Mouse (Mus musculus): ENCODE results near the gene Abi3bp. TPM values are rescaled to one million over a fixed set of nuclear protein-coding genes. Genes with fewer than 3 reads are reported as not detected.

Gene Abi3bp
- polyA plus RNA-seq, 1 experiment from 2014 or later: 1.3 TPM

DNA sequence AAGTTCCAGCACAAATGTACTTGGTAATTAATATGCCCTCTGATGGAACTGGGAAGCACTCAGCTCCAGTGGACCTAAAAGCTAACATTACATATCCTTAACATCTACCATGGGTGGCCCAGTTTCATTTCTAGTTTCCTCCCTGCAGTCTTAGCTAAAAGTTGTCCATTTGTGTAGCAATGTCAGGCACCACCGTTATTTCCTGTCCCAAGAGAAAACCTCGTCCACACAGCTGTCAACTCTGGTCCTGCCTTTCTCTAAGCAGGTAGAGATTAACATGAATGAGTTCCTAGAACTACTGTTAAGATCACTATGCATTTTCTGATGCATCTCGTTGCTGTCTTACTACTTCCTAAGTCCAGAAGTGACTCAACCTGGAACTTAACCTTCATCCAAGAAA is 237.9 kb downstream of the Abi3bp start:
- Histone ChIP-seq H3K9ac (no peak overlapping the region), H3K27me3 (no peaks in the 10 kb centered on the region), H3K4me3 (peak overlapping the region; percentile 80), H3K4me1 (replicated peaks) (peaks cover 31% of the 10 kb centered on the region), H3K4me2 (peak overlapping the region; percentile 85), H3K27ac (replicated peaks) (no peak overlapping the region), H3K36me3 (peaks cover 19% of the 10 kb centered on the region), H3K9me3 (no peaks in the 10 kb centered on the region)
- no peak for ATAC-seq (ENCODE audit: low read depth)
- 76% methylated on average over 3 of the region's 3 CpGs for WGBS

DNA sequence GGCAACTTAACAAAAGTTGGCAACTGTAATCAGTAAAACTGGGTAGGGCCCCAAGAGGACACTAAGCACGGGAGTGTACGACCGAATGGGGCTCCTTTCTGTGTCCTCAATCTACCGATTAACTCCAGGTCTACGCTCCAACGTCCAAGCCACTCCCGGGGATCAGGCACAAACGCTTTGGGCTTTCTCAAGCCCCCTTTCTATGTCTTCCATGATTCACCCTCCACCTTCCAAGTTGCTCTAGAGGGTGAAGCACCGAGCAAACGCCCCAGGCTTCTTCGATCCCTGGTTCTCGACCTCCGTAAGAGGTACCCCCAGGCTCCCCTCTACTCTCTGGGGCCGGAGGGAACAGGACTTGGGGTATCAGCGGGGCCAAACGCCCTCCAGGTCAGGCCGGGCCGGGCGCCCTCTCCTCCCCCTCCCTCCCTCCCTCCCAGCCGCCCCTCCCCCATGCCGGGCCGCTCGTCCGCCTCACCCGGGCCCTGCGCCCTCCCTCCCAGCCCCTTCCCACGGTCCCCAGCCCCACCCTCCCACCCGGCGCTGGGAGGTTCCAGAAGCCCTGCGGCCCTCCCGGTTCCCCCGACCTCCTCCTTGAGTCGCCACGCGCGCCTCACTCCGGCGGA is 239.0 kb downstream of the Abi3bp start:
- H3K27me3 ChIP-seq: no peaks in the 10 kb centered on the region
- under 1% methylated on average over 29 of the region's 38 CpGs for WGBS
- H3K4me1 ChIP-seq (replicated peaks): peaks cover 31% of the 10 kb centered on the region
- peak overlapping the region; percentile 94 for H3K9ac ChIP-seq
- peaks cover 8% of the 10 kb centered on the region for H3K36me3 ChIP-seq
- H3K4me3 ChIP-seq: peak overlapping the region; percentile 80
- peak overlapping the region; percentile 98 for H3K27ac ChIP-seq (replicated peaks)
- no peaks in the 10 kb centered on the region for H3K9me3 ChIP-seq
- H3K4me2 ChIP-seq: peak overlapping the region; percentile 85
- ATAC-seq (ENCODE audit: low read depth): peak; percentile 82

GRCm38 (mm10) chr16:56717224-56718200 is 239.8 kb downstream of the Abi3bp start, which contains the start of gene Tfg:
TSS of gene Tfg (minus strand) at chr16:56717450.
- WGBS: under 1% methylated on average over 62 of the region's 62 CpGs
- Histone ChIP-seq H3K27me3 (no peaks in the 10 kb centered on the region), H3K36me3 (peaks cover 1% of the 10 kb centered on the region; the same call in 1 of the 2 replicates), H3K4me2 (peak within 1 kb of the TSS; percentile 85), H3K9me3 (no peaks in the 10 kb centered on the region), H3K4me3 (peak within 1 kb of the TSS; percentile 80), H3K27ac (replicated peaks) (peak within 1 kb of the TSS; percentile 98), H3K4me1 (replicated peaks) (peaks cover 31% of the 10 kb centered on the region), H3K9ac (peak within 1 kb of the TSS; percentile 94)
- peak; percentile 99 for ATAC-seq (ENCODE audit: low read depth)

DNA sequence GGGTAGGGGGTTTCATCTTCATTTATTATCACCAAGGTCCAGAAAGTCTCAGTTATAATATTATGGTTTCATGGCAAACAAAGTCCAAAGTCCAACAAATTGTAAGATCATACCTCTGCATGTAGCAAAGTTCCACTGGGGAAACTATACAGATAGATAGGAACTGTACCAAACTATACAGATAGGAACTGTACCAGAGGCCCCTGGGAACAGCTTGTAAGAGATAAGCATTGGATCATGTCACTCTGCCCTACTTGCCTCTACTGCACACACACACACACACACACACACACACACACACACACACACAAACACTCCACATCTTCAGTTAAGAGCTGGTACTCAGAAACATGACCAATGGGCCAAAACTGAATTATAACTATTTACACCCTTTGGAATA is 241.4 kb downstream of the Abi3bp start:
- Histone ChIP-seq H3K9ac (no peak overlapping the region), H3K27me3 (no peaks in the 10 kb centered on the region), H3K4me1 (replicated peaks) (peaks cover 29% of the 10 kb centered on the region), H3K4me2 (no peak overlapping the region), H3K36me3 (no peaks in the 10 kb centered on the region), H3K4me3 (no peak overlapping the region), H3K27ac (replicated peaks) (no peak overlapping the region), H3K9me3 (no peaks in the 10 kb centered on the region)
- no peak for ATAC-seq (ENCODE audit: low read depth)

DNA sequence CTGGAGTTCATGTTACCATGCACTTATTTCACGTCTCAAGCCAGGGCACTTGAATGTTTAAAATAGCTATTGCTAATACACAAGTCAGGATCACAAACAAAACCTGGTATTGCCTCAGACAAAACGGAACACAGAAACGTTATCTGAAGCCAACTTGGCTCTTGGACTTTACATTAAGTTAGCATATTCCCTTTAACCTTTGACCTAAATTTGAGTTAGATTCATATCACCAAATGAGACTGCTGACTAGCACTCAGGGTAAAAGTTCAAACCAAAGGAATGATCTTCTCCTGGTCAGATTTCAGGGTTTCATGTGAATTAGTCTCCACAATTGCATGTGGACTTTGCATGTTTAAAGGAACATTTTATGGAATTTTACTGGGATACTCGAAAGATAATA is 244.7 kb downstream of the Abi3bp start:
- H3K27me3 ChIP-seq: no peaks in the 10 kb centered on the region
- H3K36me3 ChIP-seq: no peaks in the 10 kb centered on the region
- no peak for ATAC-seq (ENCODE audit: low read depth)
- no peak overlapping the region for H3K27ac ChIP-seq (replicated peaks)
- H3K4me2 ChIP-seq: no peak overlapping the region
- no peak overlapping the region for H3K9ac ChIP-seq
- peaks cover 7% of the 10 kb centered on the region for H3K4me1 ChIP-seq (replicated peaks)
- WGBS: 74% methylated on average over 4 of the region's 4 CpGs
- H3K9me3 ChIP-seq: no peaks in the 10 kb centered on the region
- no peak overlapping the region for H3K4me3 ChIP-seq

- WGBS: 76% methylated on average over 10 of the region's 10 CpGs
- ATAC-seq (ENCODE audit: low read depth): no peak
- H3K9me3 ChIP-seq: no peaks in the 10 kb centered on the region
Measured at GRCm38 (mm10) chr16:56724927-56725326, 247.2 kb downstream of the Abi3bp start.

DNA sequence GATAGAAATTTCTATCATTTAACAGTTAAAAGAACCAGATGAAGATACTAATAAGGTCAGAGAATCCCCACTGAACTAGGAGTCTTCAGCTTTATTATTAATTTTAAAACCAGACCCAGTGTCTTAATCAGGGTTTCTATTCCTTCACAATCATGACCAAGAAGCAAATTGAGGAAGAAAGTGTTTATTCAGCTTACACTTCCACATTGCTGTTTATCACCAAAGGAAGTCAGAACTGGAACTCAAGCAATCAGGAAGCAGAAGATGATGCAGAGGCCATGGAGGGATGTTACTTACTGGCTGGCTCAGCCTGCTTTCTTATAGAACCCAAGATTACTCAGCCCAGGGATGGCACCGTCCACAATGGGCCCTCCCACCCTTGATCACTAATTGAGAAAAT is 251.4 kb downstream of the Abi3bp start:
- no peak for ATAC-seq (ENCODE audit: low read depth)
- Histone ChIP-seq H3K4me3 (no peak overlapping the region), H3K27me3 (no peaks in the 10 kb centered on the region), H3K9ac (no peak overlapping the region), H3K27ac (replicated peaks) (no peak overlapping the region), H3K9me3 (no peaks in the 10 kb centered on the region), H3K36me3 (no peaks in the 10 kb centered on the region), H3K4me1 (replicated peaks) (no peaks in the 10 kb centered on the region), H3K4me2 (no peak overlapping the region)
- WGBS: 23% methylated on average over 1 of the region's 1 CpGs

More at GRCm38 (mm10) chr16:56724927-56725326, 247.2 kb downstream of the Abi3bp start:
- no peak overlapping the region for H3K4me2 ChIP-seq
- H3K27ac ChIP-seq (replicated peaks): no peak overlapping the region
- H3K4me1 ChIP-seq (replicated peaks): no peaks in the 10 kb centered on the region
- H3K36me3 ChIP-seq: no peaks in the 10 kb centered on the region
- no peaks in the 10 kb centered on the region for H3K27me3 ChIP-seq
- no peak overlapping the region for H3K9ac ChIP-seq
- H3K4me3 ChIP-seq: no peak overlapping the region

Other genes with a start within 250 kb of the Abi3bp start
- 164 and 174 TPM in 2 replicates for gene Tfg, start 239.6 kb downstream of the Abi3bp start, polyA plus RNA-seq (2015; fragmentation: Nextera tagmentation; extraction: Ambion mirVana)